Mouse (Mus musculus) induced T-regulatory cell, adult 2 months (primary cell): ENCODE data around the gene Ptpn1.

Experiments
- DNase-seq: peaks from one replicate; pipeline ENCODE4 v3.0.0-alpha.2; 2012; ENCODE audit warnings: low read depth

Gene Ptpn1

DNA sequence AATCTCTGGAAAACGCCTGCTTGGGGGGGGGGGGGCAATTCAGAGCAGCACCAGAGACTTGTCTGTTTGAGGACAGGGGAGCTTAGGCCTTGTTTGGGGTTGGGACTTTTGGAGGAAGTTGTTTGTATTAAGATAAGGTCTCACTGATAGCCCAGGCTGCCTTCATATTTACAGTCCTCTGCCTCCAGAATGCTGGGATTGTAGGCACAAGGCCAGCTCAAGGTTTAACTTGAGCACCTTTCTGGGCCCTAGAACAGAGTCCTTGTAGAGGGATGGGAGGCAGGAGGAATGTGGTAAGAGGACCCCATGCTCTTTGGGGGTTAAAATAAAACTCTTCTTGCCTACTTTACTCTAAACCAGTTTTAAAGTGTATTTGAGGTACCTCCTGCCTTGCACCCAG, 41.0 kb downstream of the Ptpn1 start:
- no peak for DNase-seq

DNA sequence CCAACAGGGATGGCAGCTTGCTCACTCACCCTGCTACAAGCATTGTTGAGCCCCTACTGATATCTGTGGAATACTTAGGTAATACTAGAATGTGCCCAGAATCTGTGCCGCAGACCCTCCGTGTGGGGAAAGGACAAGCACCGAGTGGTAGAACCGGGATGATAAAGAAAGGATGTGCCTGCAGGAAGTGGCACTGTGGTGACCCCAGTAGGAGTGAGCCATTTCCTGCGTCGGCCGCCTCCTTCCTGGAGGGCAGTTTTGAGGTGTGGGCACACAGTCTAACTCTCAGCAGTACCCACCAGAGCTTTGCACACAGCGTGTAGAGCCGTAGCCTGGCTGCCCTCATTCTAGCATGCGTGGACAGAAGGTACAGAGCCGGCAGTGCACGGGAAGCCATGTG, 43.9 kb downstream of the Ptpn1 start:
- DNase-seq = peak; percentile 46

GRCm38 (mm10) chr2:167978271-167978670, 46.4 kb downstream of the Ptpn1 start:
- no peak for DNase-seq

GRCm38 (mm10) chr2:167980391-167980790, 48.5 kb downstream of the Ptpn1 start:
- no peak for DNase-seq

DNA sequence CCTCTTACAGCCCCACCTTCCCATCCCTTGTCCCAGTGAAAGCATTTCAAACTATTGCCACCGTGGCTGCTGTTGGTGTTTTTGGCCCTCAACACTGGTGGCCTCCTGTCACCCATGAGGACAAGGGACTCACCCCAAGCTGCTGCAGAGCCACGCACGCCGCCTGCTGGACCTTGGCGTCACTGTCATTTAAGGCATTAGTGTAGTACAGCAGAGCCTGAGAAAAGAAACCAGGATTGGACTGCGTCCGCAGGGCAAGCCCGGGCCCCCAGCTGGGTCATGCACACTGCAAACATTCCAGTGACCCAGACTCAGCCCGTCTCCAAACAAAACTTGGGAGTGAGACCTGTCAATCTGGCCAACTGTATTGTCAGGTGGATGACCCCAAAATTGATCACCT, 50.8 kb downstream of the Ptpn1 start:
- DNase-seq = no peak

DNA sequence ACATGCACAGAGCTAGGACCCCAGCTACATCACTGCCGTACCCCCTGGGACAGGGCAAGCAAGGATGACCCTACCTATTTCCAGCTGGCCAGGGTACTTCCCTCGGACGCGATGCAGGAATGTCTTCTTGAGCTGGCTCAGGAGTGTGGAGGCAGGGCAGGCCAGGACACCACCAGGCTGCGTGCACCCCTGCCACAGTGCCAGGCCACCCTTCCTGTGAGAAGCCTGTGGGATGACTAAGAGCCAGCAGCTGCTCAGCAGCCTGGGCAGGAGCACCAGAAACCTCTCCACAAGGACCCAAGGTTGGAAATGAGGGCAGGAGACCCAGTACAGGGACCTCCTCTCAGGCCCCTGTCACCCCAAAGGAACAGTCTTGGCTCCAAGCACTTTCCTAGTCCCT, 52.5 kb downstream of the Ptpn1 start:
- DNase-seq = no peak

GRCm38 (mm10) chr2:167984946-167985345, 53.1 kb downstream of the Ptpn1 start:
- no peak for DNase-seq

DNA sequence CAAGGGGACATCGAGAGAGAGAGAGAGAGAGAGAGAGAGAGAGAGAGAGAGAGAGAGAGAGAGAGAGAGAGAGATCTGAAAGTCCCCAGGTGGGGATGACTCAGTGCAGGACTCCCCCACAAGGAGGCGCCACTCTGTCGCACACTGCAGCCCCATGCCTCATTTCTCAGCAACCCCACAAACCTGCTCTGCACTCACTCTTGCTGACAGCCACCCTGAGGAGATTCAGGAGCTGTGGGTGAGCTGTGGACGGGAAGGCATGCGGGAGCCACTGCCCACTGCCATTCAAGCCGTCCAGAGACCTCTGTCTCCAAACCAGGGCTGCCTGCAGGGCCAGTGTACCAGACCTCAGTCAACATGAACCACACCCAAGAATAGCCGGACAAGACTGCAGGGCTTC, 54.9 kb downstream of the Ptpn1 start:
- DNase-seq = peak; percentile 71

DNA sequence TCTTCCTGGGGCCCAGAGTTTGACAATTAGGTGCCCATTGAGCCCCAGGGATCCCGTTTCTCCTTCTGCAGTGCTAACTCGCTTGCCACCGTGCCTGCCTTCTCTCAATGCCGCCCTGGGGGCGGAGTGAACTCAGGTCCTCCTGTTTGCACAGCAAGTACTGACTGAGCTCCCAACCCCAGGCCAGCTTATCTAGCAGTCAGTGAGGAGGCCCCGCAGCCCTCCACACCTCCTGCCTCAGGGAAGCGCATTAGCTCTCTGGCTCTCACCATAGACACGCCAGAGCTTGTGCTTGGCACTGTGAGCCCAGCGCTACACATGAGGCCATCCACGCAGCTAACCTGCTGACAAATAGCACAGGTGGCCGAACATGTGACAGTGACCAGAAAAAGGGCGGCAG, 55.8 kb downstream of the Ptpn1 start:
- no peak for DNase-seq

DNA sequence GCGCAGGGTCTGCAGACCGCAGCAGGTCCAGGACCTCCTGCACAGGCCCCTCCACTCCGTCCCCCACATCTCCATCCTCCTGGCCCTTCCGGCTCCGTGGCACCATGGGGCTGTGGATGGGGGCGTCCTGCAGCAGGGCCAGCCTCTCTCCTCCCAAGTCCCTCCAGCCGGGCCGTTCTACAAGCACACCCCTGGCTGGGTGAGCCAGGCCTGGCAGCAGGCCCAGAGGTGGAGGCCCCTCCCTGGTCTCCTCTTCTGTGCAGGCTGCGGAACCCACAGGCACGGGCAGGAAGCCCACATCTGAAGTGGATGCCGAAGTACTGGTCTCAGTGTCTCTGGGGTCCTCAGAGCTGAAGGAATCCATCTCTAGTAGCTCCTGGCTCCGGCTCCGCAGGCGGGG, 57.5 kb downstream of the Ptpn1 start:
- DNase-seq = no peak

GRCm38 (mm10) chr2:167993260-167993659, 61.4 kb downstream of the Ptpn1 start:
- DNase-seq = no peak

DNA sequence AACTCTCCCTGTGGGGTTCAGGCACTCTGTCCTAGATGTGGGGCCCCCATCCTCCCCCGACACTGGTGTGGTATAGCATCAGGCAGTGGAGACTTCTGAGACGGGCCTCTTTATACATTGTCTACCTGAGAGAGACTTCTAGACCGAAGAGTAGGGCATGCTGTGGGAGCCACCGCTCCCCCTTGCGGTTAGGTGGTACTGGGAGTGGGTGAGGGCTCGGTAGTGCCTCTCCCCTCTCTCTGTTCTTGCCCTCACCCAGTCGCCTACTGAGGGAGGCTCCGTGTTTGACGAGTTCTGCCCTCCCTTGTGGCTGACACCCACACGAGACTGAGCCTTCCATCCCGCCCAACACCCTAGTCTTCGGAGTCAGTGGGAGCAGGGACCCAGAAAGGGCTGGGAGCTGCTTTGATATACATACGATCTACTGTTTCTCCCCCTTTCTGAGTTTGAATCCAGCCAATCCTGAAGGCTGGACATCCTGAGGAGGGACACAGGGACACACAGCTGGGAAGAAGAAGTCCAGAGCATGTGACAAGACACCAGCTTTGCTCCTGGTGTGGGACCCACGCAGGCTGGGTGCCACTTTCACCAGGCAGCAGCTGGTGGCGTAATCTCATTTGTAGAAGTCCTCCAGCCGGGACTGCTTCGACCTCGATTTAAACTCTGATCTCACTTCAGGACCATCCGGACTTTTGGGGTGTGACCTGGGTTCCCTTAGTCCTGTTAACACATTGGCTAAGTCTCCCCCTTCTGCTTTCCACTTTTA, 64.2 kb downstream of the Ptpn1 start:
- peak; percentile 44 for DNase-seq

DNA sequence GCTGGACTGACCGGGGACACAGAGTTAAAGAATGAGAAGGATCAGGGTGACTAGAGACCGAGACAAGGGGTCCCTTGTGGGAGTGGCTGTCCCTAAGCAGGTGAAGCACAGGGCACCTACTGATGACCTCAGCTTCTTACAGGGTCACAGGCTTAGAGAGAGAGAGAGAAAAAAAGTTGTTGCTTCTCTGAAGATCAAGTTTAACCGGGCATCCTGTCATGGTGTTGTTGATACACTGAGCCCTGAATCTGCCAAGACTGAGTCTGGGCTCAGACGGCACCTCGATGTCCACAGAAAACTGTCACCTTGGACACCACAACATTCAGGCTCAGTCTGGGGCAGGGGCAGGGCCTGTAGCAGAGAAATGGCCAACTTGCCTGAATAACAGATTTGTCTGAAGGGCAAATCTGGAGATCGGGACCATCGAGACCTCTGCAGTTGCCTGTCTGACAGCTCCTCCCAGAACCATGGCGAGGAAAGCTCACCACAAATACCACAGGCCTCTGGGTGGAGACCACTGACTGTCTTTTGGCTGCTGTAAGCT, 64.9 kb downstream of the Ptpn1 start:
- peak; percentile 72 for DNase-seq

GRCm38 (mm10) chr2:167997562-167997961, 65.7 kb downstream of the Ptpn1 start:
- peak; percentile 85 for DNase-seq

GRCm38 (mm10) chr2:167999145-167999743, 67.4 kb downstream of the Ptpn1 start:
- no peak for DNase-seq

DNA sequence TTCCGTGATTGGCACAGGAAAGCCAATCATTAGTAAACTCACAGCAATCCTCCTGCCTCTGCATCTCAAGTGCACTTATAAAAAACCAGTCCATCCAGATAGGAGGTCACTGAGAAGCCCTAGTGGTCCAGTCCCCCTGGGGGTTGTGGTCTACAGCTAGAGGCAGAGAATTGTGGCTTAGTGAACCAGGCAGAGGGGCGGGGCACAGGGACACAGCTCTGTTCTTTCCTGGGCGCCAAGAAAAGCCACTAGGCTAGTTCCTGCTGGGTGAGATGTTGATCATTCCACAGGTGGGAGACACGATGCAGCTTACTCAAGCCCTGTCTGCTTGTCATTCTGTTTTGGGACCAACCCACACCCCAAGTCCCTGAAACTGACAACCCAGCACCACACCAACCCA, 70.3 kb downstream of the Ptpn1 start:
- DNase-seq = no peak

DNA sequence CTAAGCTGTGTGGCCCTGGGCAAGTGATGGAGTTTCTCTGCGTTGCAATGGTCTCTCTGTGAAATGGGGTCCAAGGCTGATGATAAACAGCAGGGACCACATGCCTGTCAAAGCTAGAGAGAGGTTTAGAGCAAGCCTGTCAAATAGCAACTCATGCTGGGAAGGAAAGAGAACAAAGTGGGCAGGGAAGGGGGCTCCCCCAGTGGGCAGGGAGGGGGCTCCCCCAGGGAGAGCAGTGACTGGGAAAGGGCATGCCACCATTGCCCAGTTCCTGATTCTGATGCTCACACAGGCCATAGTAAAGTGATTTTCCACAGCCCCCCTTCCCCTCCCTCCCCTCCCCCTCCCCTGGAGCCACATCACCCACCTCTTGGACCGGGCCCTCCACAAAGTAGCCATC, 71.0 kb downstream of the Ptpn1 start:
- no peak for DNase-seq

- no peak for DNase-seq
Measured at GRCm38 (mm10) chr2:168003431-168003830, 71.6 kb downstream of the Ptpn1 start.

DNA sequence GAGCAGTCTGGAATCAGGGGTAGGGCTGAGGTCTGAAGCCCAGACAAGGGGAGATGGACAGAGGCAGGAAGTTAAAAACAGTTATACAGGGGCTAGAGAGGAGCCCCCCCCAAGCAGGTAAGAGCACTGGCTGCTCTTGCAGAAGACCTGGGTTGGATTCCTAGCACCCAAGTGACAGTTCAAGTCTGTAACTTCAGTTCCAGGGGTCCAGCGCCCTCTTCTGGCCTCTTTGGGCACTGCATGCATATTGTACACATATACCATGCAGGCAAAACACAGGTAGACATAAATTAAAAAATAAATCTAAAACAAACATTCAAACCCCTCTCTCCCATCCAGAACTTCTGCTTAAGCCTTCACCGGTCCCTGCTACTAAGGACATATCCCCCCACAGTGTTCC, 72.5 kb downstream of the Ptpn1 start:
- DNase-seq = peak; percentile 48

DNA sequence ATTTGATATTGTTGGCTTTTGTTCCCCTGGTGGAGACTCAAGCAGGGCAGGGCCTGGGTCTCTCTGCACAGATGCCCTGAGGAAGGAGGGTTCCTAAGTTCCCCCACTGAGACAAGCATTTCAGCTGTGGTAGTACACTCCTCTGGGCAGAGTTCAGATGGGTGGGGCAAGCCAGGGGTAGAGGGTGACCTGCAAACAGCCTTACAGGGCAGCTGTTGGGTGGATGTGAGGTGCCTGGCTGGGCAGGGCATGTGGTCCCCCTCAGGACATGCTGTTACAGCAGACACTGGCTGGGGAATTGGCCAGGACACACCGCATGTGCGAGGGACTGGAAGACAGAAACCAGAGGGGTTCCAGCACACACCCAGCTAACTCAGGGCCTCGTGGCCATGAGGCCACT, 73.1 kb downstream of the Ptpn1 start:
- DNase-seq = no peak

- DNase-seq = peak; percentile 35
Measured at GRCm38 (mm10) chr2:168005616-168006015, 73.8 kb downstream of the Ptpn1 start.

GRCm38 (mm10) chr2:168006489-168006888, 74.6 kb downstream of the Ptpn1 start:
- DNase-seq = no peak

GRCm38 (mm10) chr2:168008132-168008531, 76.3 kb downstream of the Ptpn1 start:
- DNase-seq = no peak
